Mouse (Mus musculus) left cerebral cortex, adult 8-10 months (tissue): ENCODE data around the gene Tmem229b. TPM values are rescaled to one million over a fixed set of nuclear protein-coding genes. Genes with fewer than 3 reads are reported as not detected.
A peak's percentile ranks its signal among the peaks of the same experiment; 100 is the strongest.
"Not testable (repeated sequence)": the region's sequence is repeated elsewhere in the genome, so short reads cannot be mapped to it uniquely, and the experiment has no call there.

Experiments used
- DNase-seq, 2 experiments: peaks; one replicate each; pipeline ENCODE4 v3.0.0; 2022; ENCODE audit warnings: low spot score in 2 of 2
- total RNA-seq, 4 experiments: library from RNA; stranded (reverse); gene quantifications; 2 replicates each; pipeline ENCODE4 v1.2.4; 2022

Tmem229b gene
- total RNA-seq = 10 to 100 TPM; 26.9 to 30.3 (median 28.3) TPM

DNA sequence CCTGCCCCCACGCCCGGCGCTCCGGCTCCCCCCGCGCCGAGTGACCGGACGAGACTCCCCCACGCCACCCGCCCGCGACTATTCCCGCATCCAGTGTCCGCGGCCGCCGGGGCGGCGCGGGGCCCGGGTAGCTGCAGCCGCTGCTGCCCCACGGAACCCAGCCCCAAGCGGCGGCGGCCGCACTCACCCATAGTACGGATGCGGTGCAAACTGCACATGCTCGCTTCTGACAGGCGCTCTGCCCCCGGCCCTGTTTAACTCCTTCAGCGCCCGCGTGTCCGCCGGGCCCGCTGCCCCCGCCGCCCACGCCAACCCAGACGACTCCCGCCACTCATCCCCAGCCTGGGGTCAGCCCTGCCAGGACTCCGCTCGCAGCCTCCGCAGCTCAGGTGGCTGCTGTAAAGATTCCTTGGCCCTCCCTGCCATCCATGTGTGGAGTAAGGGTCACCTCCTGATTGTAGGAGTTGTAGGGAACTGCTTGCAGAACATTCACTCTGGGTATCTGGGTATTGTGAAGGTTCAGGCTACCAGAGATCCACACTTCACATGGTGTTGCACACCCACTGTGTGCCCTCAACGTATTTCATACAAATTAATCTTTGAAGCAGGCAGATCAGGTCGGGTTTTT is at the start of gene Tmem229b:
Tmem229b (minus strand) TSS at position 502 of the 628 bp plus-strand sequence.
- peak; percentile 39 to 52 for DNase-seq

DNA sequence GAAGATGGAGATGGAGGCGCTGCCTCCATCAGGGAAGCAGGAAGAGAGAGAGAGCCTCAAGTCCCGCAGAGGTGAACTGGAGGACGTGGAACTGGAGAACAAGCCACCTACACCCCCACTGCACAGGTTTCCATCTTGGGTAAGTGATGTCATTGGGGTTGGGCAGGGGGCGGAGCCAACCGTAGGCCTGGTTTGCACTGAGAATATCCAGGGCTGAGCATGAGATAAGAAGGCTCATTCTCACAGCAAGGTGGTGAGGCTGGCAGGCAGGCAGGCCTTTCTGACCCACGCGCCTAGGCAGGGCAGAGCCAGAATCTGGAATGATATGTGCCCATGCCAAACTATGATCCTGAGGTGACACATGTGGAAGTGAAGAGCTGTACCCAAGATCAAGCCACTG is 47.8 kb upstream of the Tmem229b start:
- no peak for DNase-seq

DNA sequence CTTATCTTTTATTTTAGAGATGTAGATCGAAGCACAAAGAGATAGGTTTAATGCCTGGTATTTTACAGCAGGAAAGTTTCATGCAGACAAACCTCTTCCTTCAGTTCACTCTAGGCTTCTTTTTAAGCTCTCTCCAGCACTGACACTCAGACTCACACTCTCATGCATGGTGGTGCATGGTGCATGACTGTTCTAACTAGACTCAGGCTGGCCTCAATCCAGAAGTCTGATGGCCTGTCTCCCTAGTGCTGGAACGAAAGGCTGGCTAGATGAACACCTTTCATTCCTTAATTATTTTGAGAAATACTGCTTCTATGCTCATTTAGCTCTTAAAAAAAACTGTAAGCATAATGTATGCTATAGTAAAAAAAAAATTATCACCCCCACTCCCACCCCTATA is 44.6 kb upstream of the Tmem229b start:
- DNase-seq = no peak

DNA sequence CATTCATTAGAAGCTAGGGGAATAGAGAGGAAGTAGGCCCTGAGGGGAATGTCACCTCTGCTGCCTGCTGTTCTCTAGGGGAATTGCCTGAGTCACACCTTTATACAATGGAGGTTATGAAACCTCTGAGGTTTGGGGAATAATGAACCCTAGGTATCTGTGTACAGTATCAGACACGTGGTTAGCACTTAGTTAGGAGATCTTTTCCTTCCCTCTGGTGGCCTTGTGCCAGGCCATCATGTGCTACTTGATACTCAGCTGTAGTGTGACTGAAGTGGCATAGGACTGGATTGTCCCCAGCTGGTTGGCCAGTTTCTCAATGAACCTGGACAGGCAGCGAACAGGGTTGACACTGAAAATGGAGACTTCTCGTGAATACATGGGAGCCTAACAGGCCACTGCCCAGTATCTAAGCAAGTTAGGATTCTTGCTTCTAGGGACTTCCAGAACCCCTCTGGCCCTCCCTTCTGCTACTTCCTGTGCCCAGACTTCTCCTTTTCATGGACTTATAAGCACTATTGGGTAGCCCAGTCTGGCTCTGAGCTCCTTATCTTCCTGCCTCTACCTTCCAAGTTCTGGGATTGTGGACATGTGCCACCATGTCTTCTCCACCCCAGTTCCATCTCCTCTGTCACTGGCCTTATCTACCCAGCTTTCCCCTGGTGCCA is 43.3 kb upstream of the Tmem229b start:
- no peak for DNase-seq

DNA sequence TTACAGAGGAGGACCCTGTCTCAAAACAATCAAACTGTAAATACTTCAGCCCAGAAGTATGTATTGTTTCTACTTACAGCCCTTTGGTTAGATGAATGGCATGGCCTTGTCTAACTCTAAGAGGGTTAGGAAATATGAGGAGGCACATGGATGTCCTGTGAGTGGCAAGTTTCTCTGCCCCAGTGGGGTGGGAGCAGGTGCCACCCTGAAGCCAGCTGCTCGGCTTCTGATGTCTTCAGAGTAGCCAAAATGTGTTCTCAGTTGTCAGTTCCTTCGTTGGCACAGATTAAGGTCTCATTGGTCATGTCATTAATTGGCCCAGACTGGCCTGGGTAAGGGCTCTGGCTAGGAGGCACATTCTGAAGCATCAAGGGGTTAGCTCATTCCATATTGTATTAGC is 42.4 kb upstream of the Tmem229b start:
- DNase-seq = no peak

DNA sequence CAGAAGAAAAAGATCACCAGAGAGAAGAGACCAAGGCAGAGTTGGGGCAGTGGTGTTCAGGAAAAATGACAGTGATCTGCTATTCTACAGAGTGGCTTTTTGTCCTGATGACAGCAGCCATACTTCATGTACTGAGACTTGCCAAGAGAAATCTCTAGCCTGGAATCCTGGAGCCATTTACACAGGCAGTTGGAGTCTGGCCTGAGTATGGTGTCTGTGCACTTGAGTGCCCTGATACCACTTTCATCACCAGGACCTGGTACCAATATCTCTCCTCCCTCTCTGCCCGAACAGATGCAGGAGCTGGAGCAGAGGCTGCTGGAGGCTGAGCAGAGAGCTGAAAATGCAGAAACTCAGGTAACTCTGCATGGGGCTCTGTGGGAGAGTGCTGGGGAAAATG is 41.5 kb upstream of the Tmem229b start:
- DNase-seq = no peak

- no peak for DNase-seq
These were observed 39.8 kb upstream of the Tmem229b start for GRCm38 (mm10) chr12:79047203-79047602.

DNA sequence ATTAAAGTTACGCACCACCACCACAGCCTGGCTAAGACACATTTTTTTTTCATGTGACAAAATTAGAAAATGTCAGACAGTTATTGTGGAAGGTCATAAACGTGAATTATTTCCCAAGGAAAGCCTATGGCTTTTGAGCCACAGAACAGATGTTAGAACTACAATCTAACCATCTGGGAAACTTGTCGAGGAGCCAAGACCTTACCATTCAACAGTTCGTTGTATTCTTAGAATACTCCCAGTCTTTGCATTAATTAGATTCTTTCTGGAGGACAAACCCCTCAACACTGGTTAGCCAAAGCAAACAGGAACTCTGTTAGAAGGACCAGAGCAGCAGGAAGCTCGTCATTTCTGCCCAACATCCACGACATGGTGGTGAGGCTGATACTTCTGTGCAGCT is 38.7 kb upstream of the Tmem229b start:
- DNase-seq = no peak

DNA sequence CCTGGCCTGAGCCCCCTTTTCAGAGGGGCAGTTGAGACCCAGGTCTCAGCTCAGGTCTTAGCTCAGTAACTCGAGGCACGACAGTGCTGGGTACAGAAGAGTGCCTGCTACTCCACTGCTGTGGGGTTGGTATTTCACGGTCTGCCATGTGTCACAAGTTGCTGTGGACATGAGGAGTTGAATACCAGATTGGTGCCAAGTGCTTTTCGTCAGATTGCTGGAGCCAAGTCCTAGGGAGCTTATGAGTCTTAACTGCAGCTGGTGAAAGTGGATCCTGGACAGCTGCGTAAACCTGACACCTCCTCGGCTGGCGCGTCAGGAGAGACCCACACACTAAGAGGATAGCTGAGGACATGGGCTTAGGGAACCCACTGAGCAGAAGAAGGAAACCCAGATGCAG is 37.2 kb upstream of the Tmem229b start:
- DNase-seq = peak in 1 of 2 experiments; percentile 27

GRCm38 (mm10) chr12:79041436-79041835 is 34.0 kb upstream of the Tmem229b start:
- no peak for DNase-seq

GRCm38 (mm10) chr12:79040201-79040827 is 32.9 kb upstream of the Tmem229b start:
- DNase-seq = no peak

DNA sequence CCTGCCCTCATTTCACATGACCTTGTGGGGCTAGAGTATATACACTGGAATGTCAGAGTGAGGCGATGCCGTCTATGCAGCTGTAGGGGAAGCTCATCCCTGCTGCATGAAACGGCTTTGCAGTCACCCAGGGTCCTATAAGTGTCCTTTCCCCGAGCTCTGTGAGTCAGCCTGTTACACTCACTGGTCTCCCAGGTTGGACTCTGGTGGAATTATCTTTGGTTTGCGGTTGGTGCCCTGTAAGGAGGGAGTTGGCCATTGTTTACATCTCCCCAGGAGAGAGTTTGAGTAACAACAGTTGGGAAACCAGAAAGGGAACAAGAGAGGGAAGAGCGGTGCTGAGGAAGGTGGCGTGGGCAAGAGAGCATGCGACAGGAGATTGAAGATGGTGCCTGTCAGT is 32.3 kb upstream of the Tmem229b start:
- DNase-seq = no peak

- peak in 1 of 2 experiments; percentile 45 for DNase-seq
These were observed 27.9 kb upstream of the Tmem229b start for GRCm38 (mm10) chr12:79035349-79035748.

DNA sequence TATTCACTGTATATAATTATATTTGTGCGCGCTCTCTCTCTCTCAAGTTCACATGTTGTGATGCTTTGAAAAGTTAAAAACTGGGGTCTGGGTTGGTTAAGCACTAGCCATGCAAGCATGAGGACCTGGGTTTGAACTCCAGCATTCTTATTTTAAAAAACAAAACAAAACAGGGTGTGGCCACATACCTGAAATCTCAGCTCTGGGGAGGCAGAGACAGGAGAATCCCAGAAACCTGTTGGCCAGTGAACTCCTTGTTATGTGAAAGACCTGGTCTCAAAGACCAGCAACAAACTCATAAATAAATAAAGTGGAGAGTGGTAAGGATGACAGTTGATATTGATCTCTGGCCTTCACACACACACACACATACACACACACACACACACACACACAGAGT is 26.9 kb upstream of the Tmem229b start:
- no peak for DNase-seq

DNA sequence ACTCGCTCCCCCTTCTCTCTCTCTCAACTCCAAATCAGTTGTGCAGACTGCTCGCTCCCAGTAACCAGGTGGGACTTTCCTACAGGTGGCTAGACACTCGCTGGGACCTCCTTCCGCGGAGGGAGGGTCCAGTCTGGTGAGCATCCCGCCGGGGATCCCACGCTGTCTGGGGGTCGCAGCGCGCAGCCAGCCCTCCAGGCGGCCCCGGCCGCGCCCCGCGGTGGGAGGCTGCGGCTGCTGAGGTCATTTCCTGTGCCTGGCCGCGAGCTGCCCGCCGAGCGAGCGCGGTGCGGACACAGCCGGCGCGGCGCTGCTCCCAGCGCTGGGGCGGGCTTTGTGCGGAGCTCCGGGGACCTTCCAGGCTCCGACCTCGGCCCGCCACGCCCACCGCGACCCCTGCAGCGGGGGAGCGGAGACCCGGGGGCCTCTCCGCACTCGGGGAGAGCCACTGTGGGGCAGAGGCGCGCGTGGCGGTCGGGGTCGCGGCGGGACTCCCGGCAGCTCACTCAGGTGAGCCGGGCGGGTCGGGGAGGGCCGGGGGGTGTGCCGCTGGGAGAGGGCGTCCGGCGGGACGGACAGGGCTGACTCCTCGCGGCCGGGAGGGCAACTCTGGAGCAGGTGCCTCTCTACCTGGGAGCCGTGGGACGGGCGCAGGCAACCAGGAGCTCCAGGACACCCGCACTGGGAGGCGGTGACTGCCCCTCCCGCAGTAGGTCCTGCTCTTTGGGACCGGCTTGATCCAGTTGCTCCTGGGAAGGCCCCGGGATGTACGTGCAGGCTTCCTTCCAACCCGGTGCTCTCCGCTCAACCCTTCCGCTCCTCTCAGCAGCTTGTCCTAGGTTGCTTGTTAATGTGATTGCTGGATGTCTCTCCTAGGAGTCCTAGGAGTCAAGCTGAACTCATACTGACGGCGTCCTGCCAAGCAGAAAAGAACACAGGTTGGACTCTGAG is 21.8 kb upstream of the Tmem229b start, which contains the start of gene Plekhh1:
Plekhh1 (plus strand) TSS at position 253 of the 951 bp plus-strand sequence.
- no peak for DNase-seq

GRCm38 (mm10) chr12:79027526-79027925 is 20.1 kb upstream of the Tmem229b start:
- not testable (repeated sequence) for DNase-seq

DNA sequence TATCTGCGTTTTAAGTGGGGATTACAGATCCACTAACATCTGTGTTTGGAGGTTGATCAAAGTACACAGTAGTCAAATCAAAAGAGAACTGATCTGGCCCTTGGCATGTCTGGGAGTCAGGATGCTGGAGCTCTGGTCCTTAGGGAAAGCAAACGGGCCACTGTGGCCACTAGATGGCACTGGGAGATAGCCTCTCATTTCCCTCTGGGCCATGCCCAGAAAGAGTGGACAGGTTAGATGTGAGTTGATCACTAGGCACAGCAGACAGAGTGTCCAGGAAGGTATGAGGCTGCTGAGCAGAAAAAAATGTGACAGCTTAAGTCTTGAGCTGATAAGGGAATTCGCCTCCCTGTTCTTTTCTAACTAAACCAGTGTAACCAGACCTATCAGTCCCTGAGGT is 15.5 kb upstream of the Tmem229b start:
- peak; percentile 23 to 38 for DNase-seq

DNA sequence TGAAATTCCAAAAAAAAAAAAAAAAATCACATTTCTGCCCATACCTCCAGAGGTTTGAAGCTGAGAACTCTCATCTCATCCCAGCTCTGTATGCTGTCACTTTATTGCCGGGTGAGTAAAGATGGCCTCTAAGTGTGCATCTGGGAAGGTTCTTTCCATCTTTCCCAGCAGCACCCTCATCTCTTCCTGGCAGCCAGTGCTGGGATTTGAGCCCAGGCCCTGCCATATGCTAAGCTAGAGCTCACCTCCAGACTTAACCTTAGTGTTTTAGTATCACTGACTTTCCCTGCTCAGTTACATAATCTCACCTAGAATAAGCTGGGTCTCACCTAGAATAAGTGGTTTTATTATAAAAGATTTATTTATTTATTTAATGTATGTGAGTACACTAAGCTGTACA is 14.5 kb upstream of the Tmem229b start:
- DNase-seq = no peak

- DNase-seq = no peak
These were observed 10.6 kb upstream of the Tmem229b start for GRCm38 (mm10) chr12:79017994-79018399.

- DNase-seq = no peak
These were observed 8.7 kb upstream of the Tmem229b start for GRCm38 (mm10) chr12:79016109-79016508.

GRCm38 (mm10) chr12:79010569-79010968 is 3.1 kb upstream of the Tmem229b start:
- no peak for DNase-seq
